Mouse (Mus musculus) ES-Bruce4 (cell line): ENCODE measurements around the gene Stkld1. TPM values are rescaled to one million over a fixed set of nuclear protein-coding genes. Genes with fewer than 3 reads are reported as not detected.

ENCODE experiments used
- H3K27ac ChIP-seq: 2 replicates; pipeline ENCODE4 v1.5.1; 2012; ENCODE audit warnings: low read length, inconsistent platforms; ENCODE audit not compliant: insufficient read depth
- H3K27me3 ChIP-seq: 2 replicates; pipeline ENCODE4 v1.6.1; 2012; ENCODE audit warnings: mild to moderate bottlenecking, low read length, inconsistent platforms; ENCODE audit not compliant: control insufficient read depth, poor library complexity, insufficient read depth, severe bottlenecking
- H3K36me3 ChIP-seq: 2 replicates; pipeline ENCODE4 v1.6.1; 2012; ENCODE audit warnings: inconsistent platforms, mild to moderate bottlenecking, low read length, moderate library complexity; ENCODE audit not compliant: control insufficient read depth, poor library complexity, insufficient read depth, severe bottlenecking
- H3K4me1 ChIP-seq: one replicate; pipeline ENCODE4 v1.8.1; 2011; ENCODE audit warnings: low read length; ENCODE audit not compliant: control insufficient read depth, insufficient read depth
- H3K4me3 ChIP-seq: 2 replicates; pipeline ENCODE4 v1.5.1; 2011; ENCODE audit warnings: low read depth, mild to moderate bottlenecking, low read length
- H3K9ac ChIP-seq: 2 replicates; pipeline ENCODE4 v1.6.1; 2012; ENCODE audit warnings: low read depth, mild to moderate bottlenecking, inconsistent platforms; ENCODE audit not compliant: poor library complexity, severe bottlenecking
- H3K9me3 ChIP-seq: replicated peaks from 2 replicates; pipeline ENCODE4 v1.6.1; 2012; ENCODE audit warnings: mild to moderate bottlenecking, low read length, inconsistent platforms; ENCODE audit not compliant: control insufficient read depth, poor library complexity, insufficient read depth, severe bottlenecking
- CTCF ChIP-seq: IDR thresholded peaks from one replicate; pipeline ENCODE4 v1.8.1; 2011; ENCODE audit warnings: low read depth, low read length
- EP300 ChIP-seq: IDR thresholded peaks from 2 replicates; pipeline ENCODE4 v1.6.1; 2011; ENCODE audit warnings: low read depth, low read length; ENCODE audit not compliant: insufficient read depth
- POLR2A ChIP-seq: IDR thresholded peaks from one replicate; pipeline ENCODE4 v1.8.1; 2011; ENCODE audit warnings: low read length; ENCODE audit not compliant: insufficient read depth
- polyA plus RNA-seq: library from polyadenylated mRNA; stranded (reverse); fragments of >200 nt; gene quantifications from 2 replicates; pipeline ENCODE4 v1.2.4, GENCODE M21; 2011; ENCODE audit warnings: low read depth; ENCODE audit not compliant: missing spikeins, insufficient read depth, insufficient read length

The Stkld1 gene
- polyA plus RNA-seq, 1 experiment = not detected

GRCm38 (mm10) chr2:26941539-26941938 is 7.7 kb downstream of the Stkld1 start:
- H3K9ac ChIP-seq = no peak overlapping the region
- H3K4me3 ChIP-seq = no peak overlapping the region
- H3K27ac ChIP-seq = no peak overlapping the region
- no peaks in the 10 kb centered on the region for H3K9me3 ChIP-seq
- no peaks in the 10 kb centered on the region for H3K27me3 ChIP-seq
- TF ChIP-seq CTCF (no peak), POLR2A (no peak), EP300 (no peak)
- H3K4me1 ChIP-seq = no peaks in the 10 kb centered on the region
- H3K36me3 ChIP-seq = no peaks in the 10 kb centered on the region

DNA sequence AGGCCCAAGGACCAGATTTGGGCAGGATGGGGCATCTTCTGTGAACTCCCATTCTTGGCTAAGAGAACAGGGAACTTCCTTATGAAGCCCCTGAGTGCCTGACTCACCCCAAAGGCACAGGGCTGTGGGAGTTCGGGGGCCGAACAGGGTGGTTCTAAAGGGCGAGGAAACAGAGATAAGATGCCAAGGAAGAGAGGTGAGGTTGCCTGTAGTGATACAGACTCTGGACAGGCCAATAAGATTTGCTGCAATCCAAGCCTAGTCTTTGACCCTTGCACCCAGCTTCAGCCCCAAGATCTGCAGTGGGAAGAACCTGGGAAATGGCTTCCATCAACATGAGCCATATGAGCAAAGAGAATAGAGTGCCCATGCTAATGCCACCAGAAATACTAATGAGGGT is 9.4 kb downstream of the Stkld1 start:
- Histone ChIP-seq H3K9me3 (no peaks in the 10 kb centered on the region), H3K4me1 (no peaks in the 10 kb centered on the region), H3K36me3 (no peaks in the 10 kb centered on the region), H3K4me3 (no peak overlapping the region), H3K9ac (no peak overlapping the region), H3K27me3 (no peaks in the 10 kb centered on the region), H3K27ac (no peak overlapping the region)
- TF ChIP-seq CTCF = no peak
- TF ChIP-seq POLR2A = no peak
- TF ChIP-seq EP300 = no peak

- no peaks in the 10 kb centered on the region for H3K9me3 ChIP-seq
- H3K27ac ChIP-seq = no peak overlapping the region
- TF ChIP-seq EP300 = no peak
- TF ChIP-seq CTCF = no peak
- no peak for TF ChIP-seq POLR2A
- peaks cover 8% of the 10 kb centered on the region for H3K36me3 ChIP-seq
- H3K4me1 ChIP-seq = no peaks in the 10 kb centered on the region
- H3K9ac ChIP-seq = no peak overlapping the region
- no peak overlapping the region for H3K4me3 ChIP-seq
- no peaks in the 10 kb centered on the region for H3K27me3 ChIP-seq
Measured at GRCm38 (mm10) chr2:26950411-26950810, 16.6 kb downstream of the Stkld1 start.

DNA sequence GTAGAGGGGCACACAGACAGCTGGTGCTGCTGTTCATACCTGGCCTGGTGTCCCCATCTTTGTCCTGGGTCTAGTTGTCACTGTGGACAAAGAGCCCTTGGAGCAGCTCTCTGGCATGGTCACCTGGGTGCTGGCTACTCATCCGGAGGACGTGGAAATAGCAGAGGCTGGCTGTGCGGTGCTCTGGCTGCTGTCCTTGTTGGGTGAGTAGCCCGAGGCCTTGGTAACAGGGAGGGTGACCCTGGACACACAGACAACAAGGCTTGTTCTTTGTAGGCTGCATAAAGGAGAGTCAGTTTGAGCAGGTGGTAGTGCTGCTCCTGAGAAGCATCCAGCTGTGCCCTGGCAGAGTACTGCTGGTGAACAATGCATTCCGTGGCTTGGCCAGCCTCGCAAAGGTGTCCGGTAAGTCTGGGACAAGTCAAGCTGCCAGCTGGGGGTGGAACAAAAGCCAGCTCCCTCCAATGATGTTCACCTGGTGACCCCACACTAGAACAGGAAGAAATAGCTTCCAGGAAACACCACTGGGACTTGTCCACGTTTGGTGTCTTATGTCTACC is 17.6 kb downstream of the Stkld1 start:
- H3K4me1 ChIP-seq = no peaks in the 10 kb centered on the region
- no peak overlapping the region for H3K27ac ChIP-seq
- H3K36me3 ChIP-seq = peaks cover 18% of the 10 kb centered on the region
- no peaks in the 10 kb centered on the region for H3K9me3 ChIP-seq
- H3K27me3 ChIP-seq = no peaks in the 10 kb centered on the region
- TF ChIP-seq CTCF (no peak), POLR2A (no peak), EP300 (no peak)
- H3K9ac ChIP-seq = no peak overlapping the region
- no peak overlapping the region for H3K4me3 ChIP-seq

GRCm38 (mm10) chr2:26952193-26952592 is 18.3 kb downstream of the Stkld1 start:
- H3K27ac ChIP-seq = no peak overlapping the region
- TF ChIP-seq POLR2A (no peak), EP300 (no peak), CTCF (no peak)
- no peak overlapping the region for H3K9ac ChIP-seq
- H3K9me3 ChIP-seq = no peaks in the 10 kb centered on the region
- no peaks in the 10 kb centered on the region for H3K27me3 ChIP-seq
- H3K4me1 ChIP-seq = no peaks in the 10 kb centered on the region
- no peak overlapping the region for H3K4me3 ChIP-seq
- peaks cover 23% of the 10 kb centered on the region for H3K36me3 ChIP-seq

GRCm38 (mm10) chr2:26952866-26953265 is 19.0 kb downstream of the Stkld1 start:
- Histone ChIP-seq H3K27me3 (no peaks in the 10 kb centered on the region), H3K27ac (no peak overlapping the region), H3K36me3 (peaks cover 29% of the 10 kb centered on the region), H3K4me3 (no peak overlapping the region), H3K9me3 (no peaks in the 10 kb centered on the region), H3K9ac (no peak overlapping the region), H3K4me1 (no peaks in the 10 kb centered on the region)
- TF ChIP-seq EP300 (no peak), POLR2A (no peak), CTCF (no peak)
